Mouse (Mus musculus) kidney, adult 8-10 months (tissue): ENCODE measurements around the gene Aox2.
"Not testable (repeated sequence)": the region's sequence is repeated elsewhere in the genome, so short reads cannot be mapped to it uniquely, and the experiment has no call there.

Source experiments
- DNase-seq, 2 experiments: peaks; one replicate each; pipeline ENCODE4 v3.0.0; 2022

Aox2 gene

GRCm38 (mm10) chr1:58353238-58353893 lies 75.2 kb downstream of the Aox2 start:
- DNase-seq: peak; percentile 77 to 88

GRCm38 (mm10) chr1:58358958-58359901 lies 81.1 kb downstream of the Aox2 start:
- DNase-seq: no peak

GRCm38 (mm10) chr1:58362296-58362695 lies 84.2 kb downstream of the Aox2 start:
- DNase-seq: no peak

- peak; percentile 33 to 45 for DNase-seq
Measured at GRCm38 (mm10) chr1:58364551-58364950, 86.4 kb downstream of the Aox2 start.

GRCm38 (mm10) chr1:58365829-58366228 lies 87.7 kb downstream of the Aox2 start:
- DNase-seq: no peak

GRCm38 (mm10) chr1:58366737-58367471 lies 88.8 kb downstream of the Aox2 start:
- DNase-seq: peak in 1 of 2 experiments; percentile 37

- no peak for DNase-seq
Measured at GRCm38 (mm10) chr1:58369716-58370115, 91.6 kb downstream of the Aox2 start.

- DNase-seq: not testable (repeated sequence)
Measured at GRCm38 (mm10) chr1:58374266-58374665, 96.1 kb downstream of the Aox2 start.

GRCm38 (mm10) chr1:58375574-58376147 lies 97.5 kb downstream of the Aox2 start:
- no peak for DNase-seq

GRCm38 (mm10) chr1:58382586-58383281 lies 104.6 kb downstream of the Aox2 start:
- peak; percentile 51 to 54 for DNase-seq

- peak in 1 of 2 experiments; percentile 13 for DNase-seq
Measured at GRCm38 (mm10) chr1:58391421-58392267, 113.5 kb downstream of the Aox2 start.

- no peak for DNase-seq
Measured at GRCm38 (mm10) chr1:58392268-58392651, 114.1 kb downstream of the Aox2 start.

- peak; percentile 90 to 93 for DNase-seq
Measured at GRCm38 (mm10) chr1:58392652-58393283, 114.6 kb downstream of the Aox2 start, which contains the start of gene Bzw1. TSS of gene Bzw1 (plus strand) at chr1:58392898.

GRCm38 (mm10) chr1:58393284-58394195 lies 115.4 kb downstream of the Aox2 start:
- DNase-seq: peak; percentile 43 to 49

GRCm38 (mm10) chr1:58395341-58395740 lies 117.2 kb downstream of the Aox2 start:
- no peak for DNase-seq

- DNase-seq: no peak
Measured at GRCm38 (mm10) chr1:58396179-58396578, 118.1 kb downstream of the Aox2 start.

- no peak for DNase-seq
Measured at GRCm38 (mm10) chr1:58397731-58398130, 119.6 kb downstream of the Aox2 start.

- DNase-seq: no peak
Measured at GRCm38 (mm10) chr1:58401396-58401795, 123.3 kb downstream of the Aox2 start.

GRCm38 (mm10) chr1:58403745-58404144 lies 125.6 kb downstream of the Aox2 start:
- no peak for DNase-seq
